Mouse (Mus musculus): ENCODE measurements around the gene Rbm4. TPM values are rescaled to one million over a fixed set of nuclear protein-coding genes. Genes with fewer than 3 reads are reported as not detected.

The Rbm4 gene
- total and polyA plus RNA-seq, 3 experiments, result 31.4 to 51.6 TPM; not detected in 1

DNA sequence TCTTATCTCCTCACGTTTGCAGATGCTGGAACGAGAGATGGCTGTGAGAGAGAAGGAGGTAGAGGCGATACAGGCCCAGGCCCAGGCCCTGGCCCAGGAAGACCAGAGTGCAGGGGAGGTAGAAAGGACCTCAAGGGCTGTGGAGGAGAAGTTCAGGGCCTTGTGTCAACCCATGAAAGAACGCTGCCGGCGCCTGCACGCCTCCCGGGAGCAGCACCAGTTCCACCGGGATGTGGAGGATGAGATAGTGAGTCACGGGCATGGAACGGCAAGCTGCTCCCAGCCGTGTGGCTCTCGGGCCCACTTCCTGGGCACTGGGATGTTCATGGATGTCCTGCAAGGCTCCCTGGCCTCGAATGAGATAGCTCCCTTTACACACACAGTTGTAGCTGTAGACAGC, 49.7 kb downstream of the Rbm4 start:
- Histone ChIP-seq H3K9ac (ENCODE audit: control insufficient read depth, low read depth, low read length, poor library complexity, severe bottlenecking) (no peak overlapping the region), H3K27me3 (ENCODE audit: control insufficient read depth in 1 of 2, insufficient read depth in 2 of 2, low read length in 2 of 2) (no peaks in the 10 kb centered on the region), H3K27ac (ENCODE audit: control insufficient read depth, low read depth, low read length) (no peak overlapping the region), H3K79me2 (ENCODE audit: control insufficient read depth, insufficient read depth, low read length, poor library complexity) (no peaks in the 10 kb centered on the region), H3K4me3 (ENCODE audit: control insufficient read depth in 1 of 2, insufficient read depth in 1 of 2, low read depth in 2 of 2, low read length in 2 of 2) (no peak overlapping the region), H3K4me1 (ENCODE audit: control insufficient read depth in 1 of 2, insufficient read depth in 2 of 2, low read length in 2 of 2) (no peaks in the 10 kb centered on the region), H3K36me3 (ENCODE audit: control insufficient read depth in 1 of 2, insufficient read depth in 2 of 2, low read length in 2 of 2) (no peaks in the 10 kb centered on the region), H3K9me3 (replicated peaks; ENCODE audit: insufficient read depth, low read length) (no peaks in the 10 kb centered on the region)
- TF ChIP-seq CHD1 (IDR thresholded peaks at IDR 0.05; ENCODE audit: low read depth, low read length) (no peak), TCF12 (IDR thresholded peaks at IDR 0.05; ENCODE audit: low read depth, low read length) (no peak), ZKSCAN1 (IDR thresholded peaks at IDR 0.05; ENCODE audit: low read depth, low read length) (no peak), CTCF (IDR thresholded peaks at IDR 0.05 in 2 of 3, conservative IDR thresholded peaks at IDR 0.05 in 1 of 3; ENCODE audit: control insufficient read depth in 1 of 3, insufficient read depth in 1 of 3, low read depth in 2 of 3, low read length in 3 of 3, poor library complexity in 1 of 3, severe bottlenecking in 1 of 3) (no peak), CHD2 (IDR thresholded peaks at IDR 0.05; ENCODE audit: low read length) (no peak), HCFC1 (IDR thresholded peaks at IDR 0.05; ENCODE audit: low read depth, low read length) (no peak), ZMIZ1 (IDR thresholded peaks at IDR 0.05; ENCODE audit: low read depth, low read length) (no peak), MYC (IDR thresholded peaks at IDR 0.05; ENCODE audit: low read depth, low read length) (no peak), ZNF384 (IDR thresholded peaks at IDR 0.05; ENCODE audit: low read depth, low read length) (no peak), TAL1 (IDR thresholded peaks at IDR 0.05; ENCODE audit: low read length) (no peak), MAFK (IDR thresholded peaks at IDR 0.05; ENCODE audit: borderline replicate concordance, low read depth, low read length) (no peak), POLR2AphosphoS2 (IDR thresholded peaks at IDR 0.05; ENCODE audit: low read length) (no peak), USF1 (IDR thresholded peaks at IDR 0.05; ENCODE audit: low read depth, low read length) (no peak), RCOR1 (IDR thresholded peaks at IDR 0.05; ENCODE audit: low read depth, low read length) (no peak), EP300 (IDR thresholded peaks at IDR 0.05; ENCODE audit: low read depth in 1 of 2, low read length in 2 of 2) (no peak), USF2 (IDR thresholded peaks at IDR 0.05; ENCODE audit: borderline replicate concordance in 1 of 2, insufficient read depth in 1 of 2, low read depth in 1 of 2, low read length in 2 of 2) (no peak), POLR2A (IDR thresholded peaks at IDR 0.05; ENCODE audit: control insufficient read depth in 1 of 2, insufficient read depth in 1 of 2, low read depth in 1 of 2, low read length in 2 of 2, poor library complexity in 1 of 2) (no peak), SMC3 (IDR thresholded peaks at IDR 0.05; ENCODE audit: low read depth, low read length) (no peak), UBTF (IDR thresholded peaks at IDR 0.05; ENCODE audit: borderline replicate concordance, insufficient read depth, low read depth, low read length) (no peak)
- no peak for DNase-seq (ENCODE audit: low read depth, low spot score)

DNA sequence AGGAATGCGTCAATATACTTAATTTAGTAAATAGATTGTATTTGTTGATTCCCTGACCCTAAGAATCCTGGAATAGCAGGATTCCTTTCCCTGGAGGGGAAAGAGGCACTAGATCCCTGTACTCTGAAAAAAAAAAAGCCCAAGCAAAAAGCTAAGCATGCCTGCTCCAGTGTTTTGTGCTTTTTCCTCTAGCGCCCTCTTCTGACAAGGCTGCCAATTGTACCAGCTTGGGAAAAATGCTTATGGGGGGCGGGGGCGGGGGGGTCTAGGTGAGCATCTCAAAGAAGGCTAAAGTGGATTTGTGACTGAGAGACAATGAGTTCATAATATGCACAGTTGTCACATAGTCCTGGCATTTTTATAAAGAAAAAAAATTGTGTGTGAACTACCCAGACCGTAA, 50.2 kb downstream of the Rbm4 start:
- Histone ChIP-seq H3K27me3 (ENCODE audit: control insufficient read depth in 1 of 2, insufficient read depth in 2 of 2, low read length in 2 of 2) (no peaks in the 10 kb centered on the region), H3K27ac (ENCODE audit: control insufficient read depth, low read depth, low read length) (no peak overlapping the region), H3K4me3 (ENCODE audit: control insufficient read depth in 1 of 2, insufficient read depth in 1 of 2, low read depth in 2 of 2, low read length in 2 of 2) (no peak overlapping the region), H3K79me2 (ENCODE audit: control insufficient read depth, insufficient read depth, low read length, poor library complexity) (no peaks in the 10 kb centered on the region), H3K4me1 (ENCODE audit: control insufficient read depth in 1 of 2, insufficient read depth in 2 of 2, low read length in 2 of 2) (no peaks in the 10 kb centered on the region), H3K36me3 (ENCODE audit: control insufficient read depth in 1 of 2, insufficient read depth in 2 of 2, low read length in 2 of 2) (no peaks in the 10 kb centered on the region), H3K9me3 (replicated peaks; ENCODE audit: insufficient read depth, low read length) (no peaks in the 10 kb centered on the region), H3K9ac (ENCODE audit: control insufficient read depth, low read depth, low read length, poor library complexity, severe bottlenecking) (no peak overlapping the region)
- DNase-seq (ENCODE audit: low read depth, low spot score), result peak; percentile 49
- TF ChIP-seq ELF1 (IDR thresholded peaks at IDR 0.05; ENCODE audit: low read depth, low read length) (no peak), MYC (IDR thresholded peaks at IDR 0.05; ENCODE audit: low read depth, low read length) (no peak), USF2 (IDR thresholded peaks at IDR 0.05; ENCODE audit: borderline replicate concordance in 1 of 2, insufficient read depth in 1 of 2, low read depth in 1 of 2, low read length in 2 of 2) (no peak), MAFK (IDR thresholded peaks at IDR 0.05; ENCODE audit: borderline replicate concordance, low read depth, low read length) (no peak), ZMIZ1 (IDR thresholded peaks at IDR 0.05; ENCODE audit: low read depth, low read length) (no peak), POLR2A (IDR thresholded peaks at IDR 0.05; ENCODE audit: control insufficient read depth in 1 of 2, insufficient read depth in 1 of 2, low read depth in 1 of 2, low read length in 2 of 2, poor library complexity in 1 of 2) (no peak), MEF2A (IDR thresholded peaks at IDR 0.05; ENCODE audit: extremely low read depth, insufficient replicate concordance, low read depth, low read length, poor library complexity, severe bottlenecking) (no peak), NRF1 (IDR thresholded peaks at IDR 0.05; ENCODE audit: insufficient read depth, low read depth, low read length, poor library complexity, severe bottlenecking) (no peak), MXI1 (IDR thresholded peaks at IDR 0.05; ENCODE audit: low read depth, low read length) (no peak), ZC3H11A (IDR thresholded peaks at IDR 0.05; ENCODE audit: low read depth, low read length) (peak; percentile 73), CHD2 (IDR thresholded peaks at IDR 0.05; ENCODE audit: low read length) (no peak), NELFE (IDR thresholded peaks at IDR 0.05; ENCODE audit: low read depth, low read length) (no peak), ZNF384 (IDR thresholded peaks at IDR 0.05; ENCODE audit: low read depth, low read length) (peak; percentile 88), E2F4 (IDR thresholded peaks at IDR 0.05; ENCODE audit: borderline replicate concordance, low read depth, low read length) (no peak), SMC3 (IDR thresholded peaks at IDR 0.05; ENCODE audit: low read depth, low read length) (peak; percentile 73), ZKSCAN1 (IDR thresholded peaks at IDR 0.05; ENCODE audit: low read depth, low read length) (no peak), SIN3A (IDR thresholded peaks at IDR 0.05; ENCODE audit: low read length) (no peak), GABPA (IDR thresholded peaks at IDR 0.05; ENCODE audit: low read depth, low read length) (no peak), POLR2AphosphoS2 (IDR thresholded peaks at IDR 0.05; ENCODE audit: low read length) (no peak), TBP (IDR thresholded peaks at IDR 0.05; ENCODE audit: low read depth, low read length) (no peak), RAD21 (IDR thresholded peaks at IDR 0.05; ENCODE audit: low read depth, low read length) (peak; percentile 73)
